Mouse (Mus musculus): ENCODE data around the gene Sptlc2.

DNA sequence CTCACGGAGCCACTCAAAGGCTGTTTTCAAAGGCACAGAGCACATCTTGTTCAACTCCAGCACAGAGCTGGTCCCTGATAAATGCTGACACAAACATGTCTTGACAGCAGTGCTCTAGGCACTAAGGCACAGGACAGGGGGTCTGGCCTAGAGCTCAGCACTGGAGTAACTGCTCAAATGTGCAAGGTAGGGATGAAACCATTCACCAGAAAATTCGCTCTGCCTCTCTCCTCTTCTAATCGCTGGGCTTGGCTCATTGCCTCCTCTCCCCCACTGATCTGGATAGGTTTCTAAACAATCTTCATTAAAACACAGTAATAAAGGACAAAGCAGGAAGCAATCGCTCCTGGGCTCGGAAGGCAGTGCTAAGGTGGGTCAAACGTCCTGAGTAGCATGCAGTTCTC, 57.1 kb downstream of the Sptlc2 start:
- TF ChIP-seq CTCF (IDR thresholded peaks at IDR 0.05; ENCODE audit: low read depth, low read length) (no peak), EP300 (IDR thresholded peaks at IDR 0.05; ENCODE audit: insufficient read depth, low read depth, low read length) (no peak)
